Mouse (Mus musculus) limb, embryonic 12.5 days (tissue): ENCODE measurements around the gene Olfr1058. TPM values are rescaled to one million over a fixed set of nuclear protein-coding genes. Genes with fewer than 3 reads are reported as not detected.
"Not testable (repeated sequence)": the region's sequence is repeated elsewhere in the genome, so short reads cannot be mapped to it uniquely, and the experiment has no call there.

Experiments
- ATAC-seq: fragments of 200-750 bp; cut with Nextera tagmentation; 2 replicates; pipeline ENCODE4 v1.8.0; 2017; ENCODE audit warnings: low read depth, moderate TSS enrichment; ENCODE audit not compliant: insufficient number of reproducible peaks, insufficient read depth, low FRiP score, low TSS enrichment
- H3K27ac ChIP-seq: fragments of 300-500 bp; sonication (generic); 2 replicates; pipeline ENCODE4 v1.5.1; 2016; ENCODE audit warnings: mild to moderate bottlenecking, moderate library complexity
- H3K27me3 ChIP-seq: fragments of 300-500 bp; sonication (generic); 2 replicates; pipeline ENCODE4 v1.6.1; 2016; ENCODE audit warnings: mild to moderate bottlenecking, moderate library complexity
- H3K36me3 ChIP-seq: fragments of 300-500 bp; sonication (generic); 2 replicates; pipeline ENCODE4 v1.6.1; 2016; ENCODE audit warnings: mild to moderate bottlenecking, moderate library complexity
- H3K4me1 ChIP-seq: fragments of 300-500 bp; sonication (generic); replicated peaks from 2 replicates; pipeline ENCODE4 v1.6.1; 2016
- H3K4me2 ChIP-seq: fragments of 300-500 bp; sonication (generic); 2 replicates; pipeline ENCODE4 v1.6.1; 2016; ENCODE audit warnings: mild to moderate bottlenecking, moderate library complexity
- H3K4me3 ChIP-seq: fragments of 300-500 bp; sonication (generic); replicated peaks from 2 replicates; pipeline ENCODE4 v1.5.1; 2016; ENCODE audit warnings: mild to moderate bottlenecking
- H3K9ac ChIP-seq: fragments of 300-500 bp; sonication (generic); replicated peaks from 2 replicates; pipeline ENCODE4 v1.6.1; 2016; ENCODE audit warnings: mild to moderate bottlenecking, moderate library complexity
- H3K9me3 ChIP-seq: fragments of 300-500 bp; sonication (generic); 2 replicates; pipeline ENCODE4 v1.6.1; 2016; ENCODE audit warnings: mild to moderate bottlenecking, moderate library complexity
- WGBS: fragments of 180-500 bp; shearing (Covaris S2); methylation state at CpG from one replicate; pipeline ENCODE4 v1.1.7; 2016; 5-methylcytosine and 5-hydroxymethylcytosine counted together
- polyA plus RNA-seq: library from polyadenylated mRNA; unstranded; fragments of >200 nt; fragmentation: Nextera tagmentation; extraction: Ambion mirVana; gene quantifications from 2 replicates; pipeline ENCODE4 v1.2.1, GENCODE M21; 2016

Gene Olfr1058
- not detected in 2 replicates for polyA plus RNA-seq

DNA sequence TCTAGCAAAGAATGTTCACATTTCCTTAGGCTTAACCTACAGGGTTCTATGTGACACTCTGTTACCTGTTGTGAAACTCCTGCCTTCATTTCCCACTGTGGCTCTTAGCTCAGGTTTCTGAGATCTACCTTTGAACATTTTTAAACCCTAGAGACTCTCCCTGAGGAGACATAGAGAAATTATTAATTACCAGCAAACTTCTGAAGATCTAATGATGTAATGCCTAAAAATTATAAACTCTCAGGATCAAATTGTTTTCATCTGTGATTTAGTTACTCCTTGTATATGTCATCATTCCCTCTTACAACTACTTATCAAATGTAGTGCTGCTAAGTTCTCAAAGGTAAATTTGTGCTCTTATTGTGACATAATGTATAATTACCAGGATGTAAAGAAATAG, at the start of gene Olfr1058:
Olfr1058 (minus strand) TSS at position 101 of the 400 bp plus-strand sequence.
- H3K36me3 ChIP-seq, H3K4me3 ChIP-seq, H3K9me3 ChIP-seq, H3K27me3 ChIP-seq, H3K4me1 ChIP-seq, H3K4me2 ChIP-seq, H3K9ac ChIP-seq, H3K27ac ChIP-seq, ATAC-seq: not testable (repeated sequence)

DNA sequence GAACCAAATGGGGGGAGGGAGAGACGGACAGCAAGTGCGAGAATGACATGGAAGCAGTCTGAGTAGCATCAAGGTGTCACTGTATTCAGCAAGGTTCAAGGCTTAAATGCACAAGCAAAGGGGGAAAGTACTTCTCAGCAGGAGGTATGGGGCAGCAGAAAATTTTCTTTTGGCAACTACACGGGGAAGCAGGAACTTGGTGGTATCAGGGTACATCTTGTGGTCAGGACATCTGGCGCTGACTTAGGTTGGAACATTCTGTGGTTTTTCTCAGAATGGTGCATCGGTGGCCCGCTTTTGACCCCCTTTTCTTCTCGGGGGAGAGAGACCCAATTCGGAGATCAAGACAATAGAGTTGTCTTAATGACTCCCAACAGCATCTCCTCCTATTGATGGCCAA, 40.1 kb upstream of the Olfr1058 start:
- not testable (repeated sequence) for H3K36me3 ChIP-seq, ATAC-seq
- 87% methylated on average over 8 of the region's 8 CpGs for WGBS

DNA sequence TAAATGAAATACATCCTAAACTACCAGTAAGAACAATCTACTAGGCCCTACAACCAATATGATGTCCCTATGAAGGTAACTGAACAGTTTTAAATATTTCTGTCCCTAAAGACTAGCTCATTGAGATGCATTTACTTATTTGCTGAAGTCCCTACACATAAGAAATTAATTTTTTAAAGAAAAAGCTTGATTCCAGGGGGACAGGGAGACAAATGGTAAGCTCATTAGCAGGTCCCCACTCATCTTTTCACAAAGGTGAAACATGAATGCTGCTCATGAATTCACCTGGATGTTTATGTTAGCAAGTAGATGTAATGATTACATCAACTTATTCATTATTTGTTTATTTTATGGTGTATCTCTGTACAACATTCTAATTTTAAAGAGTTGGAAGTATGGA, 38.3 kb upstream of the Olfr1058 start, which contains the start of gene Olfr1062:
Olfr1062 (minus strand) TSS at position 101 of the 400 bp plus-strand sequence.
- H3K36me3 ChIP-seq: not testable (repeated sequence)

More for the DNA sequence above, 40.1 kb upstream of the Olfr1058 start:
- H3K9me3 ChIP-seq, H3K4me3 ChIP-seq, H3K27ac ChIP-seq, H3K27me3 ChIP-seq, H3K9ac ChIP-seq, H3K4me1 ChIP-seq, H3K4me2 ChIP-seq: not testable (repeated sequence)

DNA sequence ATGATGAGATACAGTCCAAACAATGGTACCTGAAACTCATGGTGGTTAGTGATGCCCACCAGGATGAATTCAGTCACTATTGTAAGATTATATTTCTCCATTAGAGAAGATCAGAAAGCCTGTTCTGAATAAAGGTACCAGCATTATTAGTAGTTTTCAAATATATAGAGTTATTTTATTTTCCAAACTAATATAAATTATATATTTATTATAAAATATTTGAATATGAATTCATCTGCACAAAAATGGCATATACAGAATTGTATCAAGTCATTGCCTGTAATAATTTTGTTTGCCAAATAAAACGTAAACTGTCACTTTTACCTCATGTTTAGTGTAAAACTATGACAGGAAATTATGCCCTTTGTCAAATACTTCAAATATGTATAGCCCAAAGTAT, 25.6 kb upstream of the Olfr1058 start, which contains the start of gene Olfr1061:
Olfr1061 (minus strand) TSS at position 101 of the 400 bp plus-strand sequence.
- no peak within 1 kb of the TSS for H3K9ac ChIP-seq
- H3K36me3 ChIP-seq: no peaks in the 10 kb centered on the region
- H3K4me1 ChIP-seq: no peaks in the 10 kb centered on the region
- H3K9me3 ChIP-seq: no peaks in the 10 kb centered on the region
- no peak within 1 kb of the TSS for H3K27ac ChIP-seq
- ATAC-seq: no peak
- H3K4me3 ChIP-seq: no peak within 1 kb of the TSS
- no peaks in the 10 kb centered on the region for H3K27me3 ChIP-seq
- 86% methylated on average over 1 of the region's 1 CpGs for WGBS
- no peak within 1 kb of the TSS for H3K4me2 ChIP-seq

More for the DNA sequence above, 38.3 kb upstream of the Olfr1058 start, which contains the start of gene Olfr1062:
- H3K27me3 ChIP-seq, H3K9ac ChIP-seq, H3K4me2 ChIP-seq, H3K9me3 ChIP-seq, H3K4me3 ChIP-seq, H3K27ac ChIP-seq, ATAC-seq, H3K4me1 ChIP-seq: not testable (repeated sequence)

DNA sequence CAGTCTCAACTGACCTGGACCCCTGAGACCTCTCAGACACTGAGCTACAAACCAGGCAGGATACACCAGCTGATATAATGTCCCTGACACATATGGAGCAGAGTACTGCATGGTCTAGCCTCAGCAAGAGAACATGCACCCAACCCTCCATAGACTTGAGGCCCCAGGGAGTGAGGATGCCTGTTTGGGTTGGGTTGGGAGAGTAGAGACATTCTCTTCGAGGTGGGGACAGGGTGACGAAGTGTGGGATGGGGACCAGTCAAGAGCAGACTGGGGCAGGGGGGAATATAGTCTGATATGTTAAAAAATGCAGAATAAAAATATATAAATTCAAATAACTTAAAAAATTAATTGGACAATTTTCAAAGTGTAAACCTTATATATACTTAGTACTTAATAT, 6.8 kb upstream of the Olfr1058 start:
- Histone ChIP-seq H3K4me1 (no peaks in the 10 kb centered on the region), H3K4me3 (no peak overlapping the region), H3K4me2 (no peak overlapping the region), H3K9me3 (no peaks in the 10 kb centered on the region), H3K9ac (no peak overlapping the region), H3K36me3 (no peaks in the 10 kb centered on the region), H3K27ac (no peak overlapping the region), H3K27me3 (no peaks in the 10 kb centered on the region)
- ATAC-seq: no peak
- WGBS: 93% methylated on average over 2 of the region's 2 CpGs

DNA sequence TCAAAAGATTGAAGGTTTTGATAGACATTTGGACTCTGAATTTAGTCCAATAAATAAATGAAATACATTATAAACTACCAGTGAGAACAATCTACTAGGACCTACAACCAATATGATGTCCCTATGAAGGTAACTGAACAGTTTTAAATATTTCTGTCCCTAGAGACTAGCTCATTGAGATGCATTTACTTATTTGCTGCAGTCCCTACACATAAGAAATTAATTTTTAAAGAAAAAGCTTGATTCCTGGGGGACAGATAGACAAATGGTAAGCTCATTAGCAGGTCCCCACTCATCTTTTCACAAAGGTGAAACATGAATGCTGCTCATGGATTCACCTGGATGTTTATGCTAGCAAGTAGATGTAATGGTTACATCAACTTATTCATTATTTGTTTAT, 10.1 kb downstream of the Olfr1058 start, which contains the start of gene Olfr1057:
Olfr1057 (minus strand) TSS at position 101 of the 400 bp plus-strand sequence.
- H3K27me3 ChIP-seq: no peaks in the 10 kb centered on the region
- H3K4me2 ChIP-seq: no peak within 1 kb of the TSS
- H3K4me3 ChIP-seq: no peak within 1 kb of the TSS
- H3K9ac ChIP-seq: no peak within 1 kb of the TSS
- no peak for ATAC-seq
- no peaks in the 10 kb centered on the region for H3K36me3 ChIP-seq
- H3K9me3 ChIP-seq: no peaks in the 10 kb centered on the region
- no peaks in the 10 kb centered on the region for H3K4me1 ChIP-seq
- no peak within 1 kb of the TSS for H3K27ac ChIP-seq

DNA sequence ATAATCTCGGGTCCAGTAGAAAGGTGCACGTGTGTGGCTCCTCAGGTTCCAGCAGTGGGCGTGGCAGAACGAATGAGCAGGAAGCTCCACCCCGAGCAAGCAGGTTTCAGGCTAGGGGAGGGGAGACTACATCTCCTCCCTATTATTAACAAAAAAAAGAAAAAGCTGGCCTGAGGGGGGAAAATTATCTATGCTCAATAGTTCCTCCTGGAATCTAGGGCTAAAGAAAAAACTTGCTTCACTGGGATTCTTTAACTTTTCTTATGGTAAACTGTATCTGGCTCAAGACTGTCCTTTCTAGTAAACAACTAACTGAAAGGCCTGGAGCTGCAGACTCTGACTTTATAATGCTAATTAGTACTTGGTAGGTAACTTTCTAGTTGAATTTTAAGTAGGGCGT, 22.0 kb downstream of the Olfr1058 start:
- not testable (repeated sequence) for H3K4me2 ChIP-seq, ATAC-seq, H3K36me3 ChIP-seq, H3K9ac ChIP-seq, H3K27me3 ChIP-seq, H3K27ac ChIP-seq, H3K9me3 ChIP-seq, H3K4me3 ChIP-seq, H3K4me1 ChIP-seq
- WGBS: 100% methylated on average over 1 of the region's 6 CpGs

DNA sequence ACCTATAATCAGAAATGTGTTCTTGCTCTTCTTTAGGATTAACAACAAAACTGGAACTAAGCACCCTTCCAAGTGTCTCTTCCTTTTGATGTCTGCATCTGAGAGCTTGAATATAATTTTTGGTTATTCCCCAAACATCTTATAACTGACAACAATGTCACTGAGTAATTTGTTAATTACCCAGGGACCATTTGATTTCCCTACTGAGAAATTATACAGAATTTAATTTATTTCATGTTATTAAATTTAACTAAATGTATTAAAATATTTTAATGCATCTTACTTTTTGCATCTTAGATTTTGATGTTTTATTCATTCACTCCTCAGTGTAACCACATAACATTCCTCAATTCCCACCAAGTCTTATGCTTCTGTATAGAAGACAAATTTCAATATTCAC, 26.0 kb downstream of the Olfr1058 start, which contains the start of gene Olfr1056:
Olfr1056 (minus strand) TSS at position 101 of the 400 bp plus-strand sequence.
- Histone ChIP-seq H3K9me3 (no peaks in the 10 kb centered on the region), H3K27ac (no peak within 1 kb of the TSS), H3K27me3 (no peaks in the 10 kb centered on the region), H3K4me1 (no peaks in the 10 kb centered on the region), H3K4me3 (no peak within 1 kb of the TSS), H3K4me2 (no peak within 1 kb of the TSS), H3K9ac (no peak within 1 kb of the TSS), H3K36me3 (no peaks in the 10 kb centered on the region)
- no peak for ATAC-seq

DNA sequence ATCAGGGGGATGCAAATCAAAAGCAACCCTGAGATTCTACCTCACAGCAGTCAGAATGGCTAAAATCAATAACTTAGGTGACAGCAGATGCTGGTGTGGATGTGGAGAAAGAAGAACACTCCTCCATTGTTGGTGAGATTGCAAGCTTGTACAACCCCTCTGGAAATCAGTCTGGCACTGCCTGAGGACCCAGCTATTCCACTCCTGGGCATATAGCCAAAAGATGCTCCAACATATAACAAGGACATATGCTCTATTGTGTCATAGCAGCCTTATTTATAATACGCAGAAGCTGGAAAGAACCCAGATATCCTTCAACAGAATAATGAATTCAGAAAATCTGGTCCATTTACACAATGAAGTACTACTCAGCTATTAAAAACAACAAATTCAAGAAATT, 36.6 kb downstream of the Olfr1058 start:
- not testable (repeated sequence) for H3K36me3 ChIP-seq, H3K4me1 ChIP-seq, H3K9ac ChIP-seq, H3K4me2 ChIP-seq, H3K4me3 ChIP-seq, H3K27me3 ChIP-seq, H3K27ac ChIP-seq, ATAC-seq, H3K9me3 ChIP-seq
- WGBS: 100% methylated on average over 1 of the region's 1 CpGs

DNA sequence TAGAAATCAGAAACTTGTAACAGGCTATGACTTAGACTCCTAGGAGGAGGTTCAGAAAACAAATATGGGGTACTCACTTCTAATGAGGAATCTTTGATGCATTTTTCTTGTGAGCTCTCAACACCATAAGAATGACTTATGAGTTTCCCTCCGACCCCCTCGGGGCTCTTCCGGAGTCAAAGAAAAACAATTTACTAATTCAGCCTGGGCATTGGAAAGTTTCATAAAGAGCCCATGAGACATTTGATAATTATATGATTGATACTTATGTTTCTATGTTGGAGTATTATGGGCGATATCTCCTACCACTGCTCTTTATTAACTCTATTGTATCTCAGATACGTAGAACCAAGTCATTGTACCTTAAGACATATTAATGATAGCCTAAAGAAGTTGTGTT, 38.2 kb downstream of the Olfr1058 start, which contains the start of gene Olfr1055:
Olfr1055 (minus strand) TSS at position 101 of the 400 bp plus-strand sequence.
- no peaks in the 10 kb centered on the region for H3K27me3 ChIP-seq
- H3K9me3 ChIP-seq: no peaks in the 10 kb centered on the region
- H3K36me3 ChIP-seq: no peaks in the 10 kb centered on the region
- H3K4me2 ChIP-seq: no peak within 1 kb of the TSS
- no peak within 1 kb of the TSS for H3K27ac ChIP-seq
- no peak within 1 kb of the TSS for H3K9ac ChIP-seq
- 90% methylated on average over 5 of the region's 5 CpGs for WGBS
- no peaks in the 10 kb centered on the region for H3K4me1 ChIP-seq
- no peak for ATAC-seq
- no peak within 1 kb of the TSS for H3K4me3 ChIP-seq

DNA sequence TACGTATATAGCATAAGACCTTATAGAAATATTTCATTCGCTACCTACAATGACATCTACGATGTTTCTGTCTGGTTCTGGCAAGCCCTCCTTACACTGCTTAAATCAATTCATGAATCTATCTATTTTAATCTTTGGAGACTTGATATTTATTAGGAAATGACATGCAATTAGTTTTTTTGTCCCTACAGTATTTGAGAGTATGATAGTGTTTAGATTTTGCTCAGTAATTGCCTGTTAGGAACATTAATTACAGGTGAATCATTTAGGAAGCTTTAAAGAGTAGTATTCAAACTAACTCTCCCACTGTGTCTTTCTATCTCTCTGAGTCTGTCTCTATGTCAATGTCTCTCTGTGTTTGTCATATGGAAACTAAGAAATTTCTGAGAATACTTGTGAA, 53.0 kb downstream of the Olfr1058 start, which contains the start of gene Olfr1054:
Olfr1054 (minus strand) TSS at position 101 of the 400 bp plus-strand sequence.
- H3K9me3 ChIP-seq: no peaks in the 10 kb centered on the region
- no peak within 1 kb of the TSS for H3K4me2 ChIP-seq
- no peak within 1 kb of the TSS for H3K9ac ChIP-seq
- ATAC-seq: no peak
- WGBS: 92% methylated on average over 3 of the region's 3 CpGs
- H3K4me1 ChIP-seq: no peaks in the 10 kb centered on the region
- H3K27ac ChIP-seq: no peak within 1 kb of the TSS
- no peaks in the 10 kb centered on the region for H3K36me3 ChIP-seq
- no peak within 1 kb of the TSS for H3K4me3 ChIP-seq
- H3K27me3 ChIP-seq: no peaks in the 10 kb centered on the region
